Mouse (Mus musculus) heart, embryonic 11.5 days (tissue): ENCODE results near the gene Ppp1r13b. TPM values are rescaled to one million over a fixed set of nuclear protein-coding genes. Genes with fewer than 3 reads are reported as not detected.
A peak's percentile ranks its signal among the peaks of the same experiment; 100 is the strongest.

Experiments
- ATAC-seq: fragments of 200-750 bp; cut with Nextera tagmentation; replicated peaks from 2 replicates; pipeline ENCODE4 v1.8.0; 2017; ENCODE audit warnings: moderate library complexity; ENCODE audit not compliant: insufficient number of reproducible peaks, low FRiP score, low TSS enrichment
- H3K27ac ChIP-seq: fragments of 300-500 bp; sonication (generic); 2 replicates; pipeline ENCODE4 v1.5.1; 2014; ENCODE audit warnings: mild to moderate bottlenecking, low read depth, low read length
- H3K27me3 ChIP-seq: fragments of 300-500 bp; sonication (generic); 2 replicates; pipeline ENCODE4 v1.6.1; 2014; ENCODE audit warnings: mild to moderate bottlenecking, low read length, mixed read lengths; ENCODE audit not compliant: control insufficient read depth, insufficient read depth
- H3K36me3 ChIP-seq: fragments of 300-500 bp; sonication (generic); 2 replicates; pipeline ENCODE4 v1.6.1; 2014; ENCODE audit warnings: mild to moderate bottlenecking, low read length, moderate library complexity, mixed read lengths; ENCODE audit not compliant: control insufficient read depth, insufficient read depth
- H3K4me1 ChIP-seq: fragments of 300-500 bp; sonication (generic); 2 replicates; pipeline ENCODE4 v1.6.1; 2014; ENCODE audit warnings: low read length; ENCODE audit not compliant: control insufficient read depth, insufficient read depth
- H3K4me2 ChIP-seq: fragments of 300-500 bp; sonication (generic); 2 replicates; pipeline ENCODE4 v1.6.1; 2014; ENCODE audit warnings: mild to moderate bottlenecking, moderate library complexity
- H3K4me3 ChIP-seq: fragments of 300-500 bp; sonication (generic); 2 replicates; pipeline ENCODE4 v1.5.1; 2014; ENCODE audit warnings: low read depth, low read length
- H3K9ac ChIP-seq: fragments of 300-500 bp; sonication (generic); 2 replicates; pipeline ENCODE4 v1.6.1; 2014; ENCODE audit warnings: mild to moderate bottlenecking, low read depth, low read length, moderate library complexity
- H3K9me3 ChIP-seq: fragments of 300-500 bp; sonication (generic); replicated peaks from 2 replicates; pipeline ENCODE4 v1.6.1; 2016; ENCODE audit warnings: low read length; ENCODE audit not compliant: control insufficient read depth
- WGBS: fragments of 180-500 bp; shearing (Covaris S2); extraction: QIAGEN DNeasy Blood & Tissue Kit; methylation state at CpG from one replicate; pipeline ENCODE4 v1.1.7; 2014; ENCODE audit not compliant: insufficient replicate concordance; 5-methylcytosine and 5-hydroxymethylcytosine counted together
- polyA plus RNA-seq: library from polyadenylated mRNA; unstranded; fragments of >200 nt; fragmentation: Nextera tagmentation; extraction: Ambion mirVana; gene quantifications from 2 replicates; pipeline ENCODE4 v1.2.1, GENCODE M21; 2014

Gene Ppp1r13b
- polyA plus RNA-seq, 1 experiment from 2014 or later = 16.5 TPM

DNA sequence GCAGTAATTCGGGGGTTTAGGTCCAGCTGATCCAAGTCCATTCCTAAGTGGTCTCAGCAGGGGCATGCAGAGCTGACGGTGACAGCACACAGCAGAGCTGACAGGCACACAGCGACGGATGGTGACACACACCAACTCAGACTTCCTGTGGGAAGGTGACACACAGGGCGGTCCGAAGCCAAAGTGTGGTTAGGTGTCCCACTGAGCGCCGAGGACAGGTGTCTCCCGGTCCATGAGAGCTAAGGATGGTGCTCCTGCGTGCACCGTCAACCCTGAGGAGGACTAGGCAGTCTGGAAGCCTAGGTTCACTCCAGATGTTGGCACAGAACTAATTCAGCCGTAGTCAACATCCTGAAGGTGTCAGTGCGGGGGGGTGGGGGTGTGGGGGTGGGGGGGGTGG lies 95.8 kb downstream of the Ppp1r13b start:
- no peak overlapping the region for H3K27ac ChIP-seq
- H3K9ac ChIP-seq = 0 out of 2 replicates have a peak overlapping the region, but pooled peaks have one; percentile 6

DNA sequence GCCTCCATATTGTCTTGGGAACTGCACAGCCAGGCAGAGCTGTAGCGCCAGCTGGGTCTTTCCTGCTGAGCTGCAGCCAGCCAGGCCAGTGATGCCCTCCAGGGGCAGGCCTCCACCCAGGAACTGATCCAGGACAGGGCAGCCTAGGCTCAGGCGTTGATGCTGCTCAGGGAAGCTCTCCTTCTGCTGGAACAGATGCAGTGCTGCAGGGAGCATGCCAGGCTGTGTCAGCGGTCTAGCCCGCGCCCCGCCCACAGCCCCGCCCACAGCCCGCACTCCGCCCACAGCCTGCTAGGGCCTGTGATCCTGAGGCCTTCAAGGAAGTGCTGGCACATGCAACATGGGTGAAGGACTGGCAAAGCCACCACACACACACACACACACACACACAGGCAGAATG lies 98.1 kb downstream of the Ppp1r13b start:
- Histone ChIP-seq H3K4me2 (no peak overlapping the region; the same call in 1 of the 2 replicates), H3K9ac (0 out of 2 replicates have a peak overlapping the region, but pooled peaks have one; percentile 6), H3K4me1 (peaks cover 17% of the 10 kb centered on the region), H3K27ac (peak overlapping the region; percentile 29; the same call in 1 of the 2 replicates), H3K4me3 (no peak overlapping the region), H3K36me3 (peaks cover 19% of the 10 kb centered on the region), H3K27me3 (no peaks in the 10 kb centered on the region), H3K9me3 (no peaks in the 10 kb centered on the region)
- ATAC-seq = no peak; the same call in 1 of the 2 replicates
- WGBS = 5% methylated on average over 9 of the region's 9 CpGs

More for the DNA sequence above, 95.8 kb downstream of the Ppp1r13b start:
- no peak for ATAC-seq
- peaks cover 37% of the 10 kb centered on the region for H3K4me1 ChIP-seq
- H3K9me3 ChIP-seq = no peaks in the 10 kb centered on the region
- 85% methylated on average over 12 of the region's 13 CpGs for WGBS
- H3K4me3 ChIP-seq = no peak overlapping the region
- H3K27me3 ChIP-seq = no peaks in the 10 kb centered on the region
- H3K4me2 ChIP-seq = no peak overlapping the region
- H3K36me3 ChIP-seq = peaks cover 6% of the 10 kb centered on the region; the same call in 1 of the 2 replicates

DNA sequence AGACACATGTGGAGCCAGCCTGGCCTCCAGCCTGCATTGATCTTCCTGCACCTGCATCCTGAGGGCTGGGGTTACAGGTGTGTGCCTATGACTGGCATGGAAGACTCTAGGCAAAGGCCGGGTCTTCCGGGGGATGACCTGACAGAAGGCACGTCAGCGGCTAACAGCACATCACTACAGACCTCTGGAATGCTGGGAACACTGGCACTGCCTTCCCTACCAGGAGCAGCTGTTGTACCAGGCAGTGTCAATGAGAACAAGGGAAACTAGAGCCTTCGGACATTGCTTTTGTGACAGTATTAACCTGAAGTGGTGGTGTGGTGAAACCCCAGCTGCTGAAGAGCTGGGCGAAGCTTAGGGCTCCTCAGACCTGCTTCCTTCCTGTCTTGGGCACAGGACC lies 99.1 kb downstream of the Ppp1r13b start:
- H3K36me3 ChIP-seq = peaks cover 24% of the 10 kb centered on the region
- 87% methylated on average over 6 of the region's 6 CpGs for WGBS

DNA sequence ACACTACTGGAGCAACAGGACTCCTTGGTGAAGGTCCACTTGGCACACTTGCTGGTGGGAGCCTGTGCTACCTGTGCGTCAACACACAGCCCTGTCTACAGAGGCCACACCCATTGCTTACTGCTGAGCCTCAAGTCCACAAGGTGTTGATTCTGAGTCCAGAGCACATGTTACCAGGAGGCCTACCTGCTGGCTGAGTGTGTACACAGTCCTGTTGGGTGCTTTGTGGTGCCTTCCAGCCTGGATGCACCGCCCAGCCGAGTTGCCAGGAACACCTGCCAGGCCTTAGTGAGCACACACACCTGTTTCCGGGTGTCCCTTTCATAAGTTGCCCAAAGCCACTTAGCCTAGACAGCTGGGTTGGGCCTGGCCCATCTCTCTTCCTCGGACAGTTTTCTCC lies 104.4 kb downstream of the Ppp1r13b start:
- no peaks in the 10 kb centered on the region for H3K4me1 ChIP-seq
- H3K9me3 ChIP-seq = no peaks in the 10 kb centered on the region
- ATAC-seq = no peak
- peaks cover 33% of the 10 kb centered on the region for H3K36me3 ChIP-seq
- H3K27me3 ChIP-seq = no peaks in the 10 kb centered on the region
- WGBS = 87% methylated on average over 5 of the region's 5 CpGs
- H3K9ac ChIP-seq = no peak overlapping the region
- H3K4me3 ChIP-seq = no peak overlapping the region
- no peak overlapping the region for H3K4me2 ChIP-seq
- no peak overlapping the region for H3K27ac ChIP-seq

More for the DNA sequence above, 99.1 kb downstream of the Ppp1r13b start:
- Histone ChIP-seq H3K27me3 (no peaks in the 10 kb centered on the region), H3K4me3 (no peak overlapping the region), H3K27ac (no peak overlapping the region), H3K9ac (no peak overlapping the region), H3K9me3 (no peaks in the 10 kb centered on the region), H3K4me1 (peaks cover 17% of the 10 kb centered on the region), H3K4me2 (no peak overlapping the region)
- ATAC-seq = no peak

DNA sequence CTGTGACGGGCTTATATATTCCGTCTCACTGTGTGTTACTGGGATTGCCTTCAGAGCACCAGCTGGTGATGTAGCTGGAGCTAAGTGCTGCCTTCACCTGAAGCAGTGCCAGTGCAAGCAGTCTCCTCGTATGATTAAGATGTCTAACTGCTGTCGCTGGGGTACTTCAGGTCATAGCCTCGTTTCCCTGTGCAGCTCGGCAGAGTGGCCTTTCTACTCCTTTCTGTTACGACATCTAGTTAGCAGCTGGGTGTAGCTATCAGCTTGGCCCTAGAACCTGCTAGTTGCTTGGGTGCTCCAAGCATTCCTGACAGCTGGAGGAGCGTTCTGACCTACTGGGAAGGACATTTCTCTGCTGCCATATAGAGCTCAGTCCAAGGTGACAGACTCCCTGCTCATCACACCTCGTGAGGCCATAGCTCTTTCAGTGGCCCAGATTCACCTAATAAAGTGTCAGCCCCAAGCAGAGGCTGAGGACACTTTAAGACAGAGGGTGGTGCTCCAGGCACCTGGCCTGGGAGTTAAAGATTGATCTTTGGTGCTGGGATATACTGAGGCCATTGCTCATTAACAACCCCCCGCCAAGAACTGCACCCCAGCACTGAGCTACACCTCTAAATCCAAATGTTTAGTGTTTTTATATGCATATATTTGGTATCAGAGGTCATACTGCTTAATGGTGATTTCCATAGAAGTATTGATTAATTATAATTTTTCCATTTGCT lies 107.3 kb downstream of the Ppp1r13b start:
- H3K4me3 ChIP-seq = no peak overlapping the region
- H3K27me3 ChIP-seq = no peaks in the 10 kb centered on the region
- no peak overlapping the region for H3K9ac ChIP-seq
- no peaks in the 10 kb centered on the region for H3K9me3 ChIP-seq
- peaks cover 29% of the 10 kb centered on the region for H3K36me3 ChIP-seq
- no peak overlapping the region for H3K4me2 ChIP-seq
- 78% methylated on average over 10 of the region's 10 CpGs for WGBS
- peak overlapping the region; percentile 7; the same call in 1 of the 2 replicates for H3K27ac ChIP-seq
- ATAC-seq = no peak
- no peaks in the 10 kb centered on the region for H3K4me1 ChIP-seq

DNA sequence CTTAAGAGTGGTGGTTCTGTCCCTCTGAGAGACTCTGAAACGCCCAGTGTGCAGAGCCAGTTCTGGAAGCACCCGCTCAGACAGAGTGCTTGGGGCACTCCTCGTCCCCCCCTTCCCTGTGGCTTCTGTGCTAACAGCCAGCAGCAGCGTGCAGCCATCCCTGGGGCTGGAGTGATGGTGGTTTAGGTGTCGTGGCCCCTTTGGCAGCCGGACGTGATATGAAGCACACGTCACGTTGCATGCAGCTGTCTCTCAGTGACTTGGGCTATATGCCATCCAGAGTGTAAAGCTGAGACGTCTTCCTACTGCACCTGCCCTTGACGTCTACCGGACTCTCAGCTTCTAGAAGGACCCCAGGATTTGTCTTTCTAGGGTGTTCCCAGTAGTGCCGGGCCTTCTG lies 109.4 kb downstream of the Ppp1r13b start:
- Histone ChIP-seq H3K4me1 (no peaks in the 10 kb centered on the region), H3K9ac (no peak overlapping the region), H3K27me3 (no peaks in the 10 kb centered on the region), H3K27ac (no peak overlapping the region), H3K4me2 (no peak overlapping the region), H3K36me3 (peaks cover 27% of the 10 kb centered on the region), H3K9me3 (no peaks in the 10 kb centered on the region), H3K4me3 (no peak overlapping the region)
- no peak for ATAC-seq
- 92% methylated on average over 13 of the region's 13 CpGs for WGBS

DNA sequence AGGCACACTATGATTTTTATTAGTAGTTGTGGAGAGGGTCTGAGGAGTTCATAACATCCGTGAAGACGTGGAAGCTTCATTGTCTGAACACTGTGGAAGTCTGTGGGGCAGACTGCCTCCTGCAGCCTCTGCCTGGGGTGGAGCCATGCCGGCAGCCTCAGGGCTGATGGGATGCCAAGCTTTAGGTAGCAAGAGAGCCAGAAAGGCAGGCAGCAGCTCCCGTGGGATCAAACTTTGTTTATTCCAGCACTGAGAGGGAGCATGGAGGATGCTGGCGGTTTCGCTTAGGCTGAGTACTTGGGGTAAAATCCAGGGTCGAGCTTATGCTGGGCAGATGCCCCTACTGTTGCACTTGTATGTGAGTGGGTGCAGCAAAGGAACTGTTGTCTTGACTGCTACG lies 110.7 kb downstream of the Ppp1r13b start:
- ATAC-seq = no peak
- 89% methylated on average over 8 of the region's 8 CpGs for WGBS
- Histone ChIP-seq H3K9ac (no peak overlapping the region), H3K27me3 (no peaks in the 10 kb centered on the region), H3K36me3 (peaks cover 24% of the 10 kb centered on the region), H3K4me2 (no peak overlapping the region), H3K4me3 (no peak overlapping the region), H3K27ac (no peak overlapping the region), H3K9me3 (no peaks in the 10 kb centered on the region), H3K4me1 (no peaks in the 10 kb centered on the region)

DNA sequence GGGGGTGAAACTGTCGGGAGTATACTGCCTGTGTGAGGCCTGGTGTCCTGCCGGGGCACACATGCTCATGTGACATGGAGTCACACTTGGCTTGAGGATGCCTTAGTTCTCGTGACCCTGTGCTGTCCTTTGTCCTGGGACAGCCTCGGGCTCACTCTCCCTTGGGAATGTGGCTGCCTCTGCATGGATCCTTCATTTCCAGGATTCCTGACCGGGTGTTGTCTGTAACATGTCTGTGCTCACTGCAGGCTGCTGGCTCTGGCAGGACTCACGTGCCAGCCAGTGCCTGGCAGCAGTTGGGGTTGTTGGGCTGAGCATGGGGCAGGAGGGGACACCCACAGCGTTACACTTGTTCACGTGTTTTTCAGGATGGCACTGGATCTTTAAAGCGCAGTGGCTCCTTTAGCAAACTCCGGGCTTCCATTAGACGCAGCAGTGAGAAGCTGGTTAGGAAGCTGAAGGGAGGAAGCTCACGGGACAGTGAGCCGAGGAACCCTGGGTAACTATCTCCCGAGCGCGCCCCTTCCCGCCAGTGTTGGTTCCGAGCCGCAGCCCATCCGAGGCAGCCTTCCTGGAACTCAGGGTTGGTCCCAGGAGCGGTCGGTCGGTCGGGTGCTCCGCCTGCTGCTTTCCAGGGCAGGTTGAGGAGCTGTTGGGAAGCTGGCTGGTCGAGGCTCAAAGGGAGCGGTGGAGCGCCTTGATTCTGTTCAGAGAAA lies 112.6 kb downstream of the Ppp1r13b start:
- H3K4me3 ChIP-seq = no peak overlapping the region
- no peak overlapping the region for H3K4me2 ChIP-seq
- ATAC-seq = no peak
- H3K27me3 ChIP-seq = no peaks in the 10 kb centered on the region
- H3K9me3 ChIP-seq = no peaks in the 10 kb centered on the region
- WGBS = 88% methylated on average over 28 of the region's 28 CpGs
- no peak overlapping the region for H3K27ac ChIP-seq
- peaks cover 34% of the 10 kb centered on the region for H3K36me3 ChIP-seq
- no peak overlapping the region for H3K9ac ChIP-seq
- no peaks in the 10 kb centered on the region for H3K4me1 ChIP-seq
